Mouse (Mus musculus): ENCODE results near the gene 4930426L09Rik.

Gene 4930426L09Rik

GRCm38 (mm10) chr2:19011443-19011842 is 13.3 kb downstream of the 4930426L09Rik start:
- DNase-seq (ENCODE audit: low read depth): no peak

- no peak for DNase-seq (ENCODE audit: low read depth)
These were observed 18.2 kb downstream of the 4930426L09Rik start for GRCm38 (mm10) chr2:19016348-19016747.

GRCm38 (mm10) chr2:19016839-19017238 is 18.7 kb downstream of the 4930426L09Rik start:
- no peak for DNase-seq (ENCODE audit: low read depth)

- DNase-seq (ENCODE audit: low read depth): no peak
These were observed 19.9 kb downstream of the 4930426L09Rik start for GRCm38 (mm10) chr2:19018034-19018433.

GRCm38 (mm10) chr2:19024807-19025206 is 26.7 kb downstream of the 4930426L09Rik start:
- DNase-seq (ENCODE audit: low read depth): no peak

- DNase-seq (ENCODE audit: low read depth): no peak
These were observed 39.3 kb downstream of the 4930426L09Rik start for GRCm38 (mm10) chr2:19037430-19037829.

GRCm38 (mm10) chr2:19037907-19038570 is 39.9 kb downstream of the 4930426L09Rik start:
- DNase-seq (ENCODE audit: low read depth): no peak

GRCm38 (mm10) chr2:19048225-19048624 is 50.1 kb downstream of the 4930426L09Rik start:
- DNase-seq (ENCODE audit: low read depth): no peak

GRCm38 (mm10) chr2:19049341-19049740 is 51.2 kb downstream of the 4930426L09Rik start:
- no peak for DNase-seq (ENCODE audit: low read depth)
